Mouse (Mus musculus) small intestine, adult 2 months (tissue): ENCODE results near the gene Thap11. TPM values are rescaled to one million over a fixed set of nuclear protein-coding genes. Genes with fewer than 3 reads are reported as not detected.

Experiments used
- H3K27ac ChIP-seq: fragments of 200-500 bp; 2 replicates; pipeline ENCODE4 v1.5.1; 2012; ENCODE audit warnings: low read depth, low read length, control low read depth, inconsistent platforms; ENCODE audit not compliant: insufficient read depth
- H3K27me3 ChIP-seq: fragments of 200-500 bp; 2 replicates; pipeline ENCODE4 v1.6.1; 2012; ENCODE audit warnings: mild to moderate bottlenecking, moderate library complexity, low read length, inconsistent platforms; ENCODE audit not compliant: control insufficient read depth, insufficient read depth
- H3K36me3 ChIP-seq: fragments of 200-500 bp; 2 replicates; pipeline ENCODE4 v1.6.1; 2012; ENCODE audit warnings: mild to moderate bottlenecking, low read length, control low read depth, inconsistent platforms; ENCODE audit not compliant: control insufficient read depth, insufficient read depth
- H3K4me1 ChIP-seq: fragments of 200-500 bp; 2 replicates; pipeline ENCODE4 v1.6.1; 2012; ENCODE audit warnings: low read length, inconsistent platforms, mixed read lengths; ENCODE audit not compliant: control insufficient read depth, insufficient read depth, insufficient read length
- H3K4me3 ChIP-seq: fragments of 200-500 bp; 2 replicates; pipeline ENCODE4 v1.5.1; 2012; ENCODE audit warnings: low read depth, mild to moderate bottlenecking, control low read depth, inconsistent platforms, low read length, moderate library complexity
- CTCF ChIP-seq: fragments of 200-500 bp; IDR thresholded peaks from 2 replicates; pipeline ENCODE4 v1.5.1; 2012; ENCODE audit warnings: low read depth, mild to moderate bottlenecking, control low read depth, inconsistent platforms, low read length, moderate library complexity, mixed read lengths; ENCODE audit not compliant: insufficient replicate concordance, insufficient read length; ENCODE audit errors: extremely low read depth
- POLR2A ChIP-seq: fragments of 200-500 bp; IDR thresholded peaks from 2 replicates; pipeline ENCODE4 v1.6.1; 2012; ENCODE audit warnings: low read depth, mild to moderate bottlenecking, control low read depth, inconsistent platforms, low read length, moderate library complexity
- WGBS: fragments of 180-500 bp; shearing (Covaris S2); methylation state at CpG from one replicate; pipeline ENCODE4 v1.1.7; 2018; 5-methylcytosine and 5-hydroxymethylcytosine counted together
- polyA plus RNA-seq: library from polyadenylated mRNA; depleted of rRNA; stranded (reverse); fragments of >200 nt; gene quantifications from 2 replicates; pipeline ENCODE4 v1.2.3, GENCODE M21; 2012; rRNA removed

The Thap11 gene
- polyA plus RNA-seq = 24.1 and 39.4 TPM in 2 replicates

GRCm38 (mm10) chr8:105854715-105855216, at the start of gene Thap11:
Thap11 (plus strand) TSS chr8:105855132.
- Histone ChIP-seq H3K27ac (peak within 1 kb of the TSS; percentile 50), H3K4me1 (peaks cover 9% of the 10 kb centered on the region), H3K4me3 (peak within 1 kb of the TSS; percentile 78), H3K27me3 (no peaks in the 10 kb centered on the region), H3K36me3 (no peaks in the 10 kb centered on the region)
- under 1% methylated on average over 43 of the region's 43 CpGs for WGBS
- peak; percentile 46; the same call in 1 of the 2 replicates for TF ChIP-seq POLR2A
- TF ChIP-seq CTCF = peak; percentile 95

- H3K4me1 ChIP-seq = no peaks in the 10 kb centered on the region; the same call in 1 of the 2 replicates
- WGBS = 61% methylated on average over 3 of the region's 3 CpGs
- H3K27ac ChIP-seq = no peak overlapping the region
- no peak overlapping the region for H3K4me3 ChIP-seq
- no peaks in the 10 kb centered on the region for H3K27me3 ChIP-seq
- TF ChIP-seq POLR2A (no peak), CTCF (no peak)
- peaks cover 8% of the 10 kb centered on the region for H3K36me3 ChIP-seq
Measured at GRCm38 (mm10) chr8:105805346-105805745, 49.6 kb upstream of the Thap11 start.

GRCm38 (mm10) chr8:105805964-105806363, 49.0 kb upstream of the Thap11 start:
- H3K27ac ChIP-seq = no peak overlapping the region
- 53% methylated on average over 1 of the region's 1 CpGs for WGBS
- no peaks in the 10 kb centered on the region for H3K27me3 ChIP-seq
- H3K4me3 ChIP-seq = no peak overlapping the region
- no peak for TF ChIP-seq POLR2A
- TF ChIP-seq CTCF = no peak
- H3K36me3 ChIP-seq = peaks cover 8% of the 10 kb centered on the region
- peaks cover under 1% of the 10 kb centered on the region for H3K4me1 ChIP-seq

GRCm38 (mm10) chr8:105807766-105808165, 47.2 kb upstream of the Thap11 start:
- TF ChIP-seq POLR2A (no peak), CTCF (no peak)
- no peak overlapping the region for H3K27ac ChIP-seq
- H3K27me3 ChIP-seq = no peaks in the 10 kb centered on the region
- no peak overlapping the region for H3K4me3 ChIP-seq
- peaks cover 18% of the 10 kb centered on the region for H3K4me1 ChIP-seq
- 80% methylated on average over 5 of the region's 5 CpGs for WGBS
- peaks cover 8% of the 10 kb centered on the region for H3K36me3 ChIP-seq

- Histone ChIP-seq H3K27me3 (no peaks in the 10 kb centered on the region), H3K4me3 (no peak overlapping the region), H3K4me1 (peaks cover 18% of the 10 kb centered on the region), H3K36me3 (peaks cover 8% of the 10 kb centered on the region), H3K27ac (no peak overlapping the region)
- WGBS = 73% methylated on average over 2 of the region's 2 CpGs
- TF ChIP-seq POLR2A (no peak), CTCF (no peak)
Measured at GRCm38 (mm10) chr8:105808480-105808879, 46.5 kb upstream of the Thap11 start.

- H3K27ac ChIP-seq = no peak overlapping the region; the same call in 1 of the 2 replicates
- H3K27me3 ChIP-seq = no peaks in the 10 kb centered on the region
- peaks cover 2% of the 10 kb centered on the region for H3K36me3 ChIP-seq
- peaks cover 18% of the 10 kb centered on the region for H3K4me1 ChIP-seq
- no peak overlapping the region for H3K4me3 ChIP-seq
- 86% methylated on average over 6 of the region's 6 CpGs for WGBS
- TF ChIP-seq CTCF (no peak), POLR2A (no peak)
Measured at GRCm38 (mm10) chr8:105810245-105810786, 44.6 kb upstream of the Thap11 start.

- H3K36me3 ChIP-seq = peaks cover 2% of the 10 kb centered on the region; the same call in 1 of the 2 replicates
- H3K4me3 ChIP-seq = no peak overlapping the region
- peaks cover 18% of the 10 kb centered on the region for H3K4me1 ChIP-seq
- WGBS = 41% methylated on average over 10 of the region's 10 CpGs
- H3K27ac ChIP-seq = peak overlapping the region; percentile 58; the same call in 1 of the 2 replicates
- no peaks in the 10 kb centered on the region for H3K27me3 ChIP-seq
- TF ChIP-seq POLR2A (no peak), CTCF (no peak)
Measured at GRCm38 (mm10) chr8:105811061-105811460, 43.9 kb upstream of the Thap11 start.
